Mouse (Mus musculus): Measurements from ENCODE around the gene Aldh3b1.

Aldh3b1 gene

GRCm38 (mm10) chr19:3912337-3913204 lies 17.0 kb downstream of the Aldh3b1 start, which contains the start of gene Ndufs8:
Gene Ndufs8 (minus strand): TSS chr19:3912774.
- in situ Hi-C loops (cut with MboI, MseI): loop anchor here (10.0 kb wide), 1 partner anchor 292 kb away; the partner anchor contains the start of gene Rad9a

DNA sequence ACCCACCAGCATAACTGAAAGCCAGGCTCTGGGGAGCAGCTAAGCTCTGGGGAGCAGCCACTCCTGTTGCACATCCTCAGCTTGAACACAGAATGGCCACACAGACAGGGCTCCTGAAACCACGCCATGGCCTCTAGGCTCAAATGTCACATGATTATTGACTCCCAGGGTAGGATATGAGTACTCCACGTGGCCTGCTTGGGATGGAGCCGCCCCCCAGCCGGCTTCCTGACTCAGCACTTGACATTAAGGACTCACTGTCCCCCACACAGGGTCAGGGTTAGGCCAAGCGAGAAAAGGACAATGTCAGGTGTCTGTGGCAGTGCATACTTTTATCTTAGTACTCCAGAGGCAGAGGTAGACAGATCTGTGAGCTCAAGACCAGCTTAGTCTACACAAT lies 19.4 kb downstream of the Aldh3b1 start:
- in situ Hi-C loops (cut with MboI, MseI): loop anchor here (10.0 kb wide), 1 partner anchor 295 kb away; the partner anchor contains the start of gene Rad9a

DNA sequence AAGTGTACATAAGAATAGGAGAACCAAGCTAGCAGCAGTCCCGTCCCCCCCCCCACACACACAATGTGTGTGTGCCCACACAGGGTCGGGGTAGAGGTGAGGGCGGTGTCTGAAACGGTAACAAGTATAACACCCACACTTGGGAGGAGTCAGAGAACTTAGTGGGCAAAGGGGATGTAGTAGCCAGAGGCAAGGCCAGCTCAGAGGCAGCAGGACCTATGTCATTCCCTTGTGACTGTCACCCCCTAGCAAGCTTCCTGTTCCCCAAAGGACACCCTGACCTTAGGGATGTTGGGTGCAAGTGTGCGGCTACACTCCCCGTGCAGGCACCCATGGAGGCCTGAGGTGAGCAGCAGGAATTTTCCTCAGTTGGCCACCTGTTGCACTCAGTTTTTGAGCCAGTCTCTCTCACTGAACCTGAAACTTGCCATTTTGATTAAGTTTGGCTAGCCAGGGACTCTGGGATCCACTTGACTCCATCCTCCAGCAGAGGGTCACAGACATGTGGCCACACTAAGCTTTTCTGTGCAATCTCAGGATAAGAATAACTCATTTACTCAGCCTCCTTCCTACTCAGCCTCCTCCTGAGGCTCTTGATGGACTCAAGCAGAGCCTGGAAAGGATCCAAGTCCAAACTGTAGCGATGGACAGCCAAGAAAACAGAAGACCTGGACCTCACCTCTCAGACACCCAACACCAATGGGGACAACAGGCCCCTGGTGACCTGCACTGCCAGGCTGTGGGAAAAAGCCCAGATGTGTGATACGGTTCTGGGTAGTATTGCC lies 21.5 kb downstream of the Aldh3b1 start:
- in situ Hi-C loops (cut with MboI, MseI): no loop called here

- in situ Hi-C loops (cut with MboI, MseI): no loop called here
Measured at GRCm38 (mm10) chr19:3906795-3907786, 22.5 kb downstream of the Aldh3b1 start, which contains the start of gene Tcirg1. Gene Tcirg1 (minus strand): TSS chr19:3907133.

DNA sequence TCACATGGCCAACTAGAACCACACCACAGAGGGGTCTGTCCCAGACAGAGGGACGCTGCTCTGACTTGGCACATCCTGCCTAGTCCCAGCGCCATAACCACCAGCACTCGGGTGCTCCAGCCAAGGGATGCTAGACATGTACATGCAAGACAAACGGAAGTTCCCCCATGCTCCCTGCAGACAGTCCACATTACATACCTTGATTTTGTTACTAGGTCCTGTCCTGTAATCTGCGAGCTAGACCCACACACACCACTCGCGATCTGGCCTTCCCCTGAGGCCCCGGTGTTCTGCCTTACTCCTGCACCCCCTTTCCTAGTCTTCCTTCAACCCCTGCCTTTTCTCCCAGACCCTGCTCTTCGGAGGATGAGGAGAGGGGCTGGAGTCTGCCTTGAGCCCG lies 23.3 kb downstream of the Aldh3b1 start:
- in situ Hi-C loops (cut with MboI, MseI): no loop called here

GRCm38 (mm10) chr19:3905261-3905969 lies 24.2 kb downstream of the Aldh3b1 start:
- in situ Hi-C loops (cut with MboI, MseI): no loop called here

GRCm38 (mm10) chr19:3904363-3904675 lies 25.3 kb downstream of the Aldh3b1 start:
- in situ Hi-C loops (cut with MboI, MseI): no loop called here

DNA sequence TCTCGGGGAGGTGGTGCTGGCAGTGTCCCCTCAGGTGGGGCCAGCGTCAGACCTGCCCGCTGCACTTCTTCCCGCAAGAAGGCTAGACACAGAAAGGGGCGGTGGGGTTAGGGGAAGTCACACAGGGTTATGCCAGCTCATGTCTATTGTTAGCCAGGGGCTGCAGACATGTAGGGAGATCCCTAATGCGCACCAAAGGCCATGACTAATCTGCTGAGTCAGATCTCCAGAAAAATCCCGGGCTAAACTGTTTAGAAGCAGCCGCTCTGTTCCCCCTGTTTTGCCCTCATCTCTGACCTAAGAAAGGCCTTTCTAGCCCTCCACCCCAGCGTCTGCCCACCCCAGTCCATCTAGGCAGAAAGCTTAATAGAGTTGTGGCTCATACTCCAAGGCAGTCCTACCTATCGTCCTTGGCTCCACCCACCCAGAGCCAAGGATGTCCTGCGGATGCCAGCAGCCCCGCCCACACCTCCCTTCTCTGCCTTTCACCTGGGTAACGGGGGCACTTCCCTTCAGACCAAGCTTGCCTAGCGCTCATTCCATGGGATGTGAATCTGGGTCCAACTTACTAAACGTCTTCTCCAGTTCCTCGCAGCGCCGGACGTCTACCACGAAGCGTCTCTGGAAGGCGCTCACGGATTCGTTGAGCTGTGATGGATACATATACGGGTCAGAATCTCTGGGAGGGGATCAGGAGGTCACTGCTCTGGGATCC lies 25.8 kb downstream of the Aldh3b1 start:
- in situ Hi-C loops (cut with MboI, MseI): no loop called here

DNA sequence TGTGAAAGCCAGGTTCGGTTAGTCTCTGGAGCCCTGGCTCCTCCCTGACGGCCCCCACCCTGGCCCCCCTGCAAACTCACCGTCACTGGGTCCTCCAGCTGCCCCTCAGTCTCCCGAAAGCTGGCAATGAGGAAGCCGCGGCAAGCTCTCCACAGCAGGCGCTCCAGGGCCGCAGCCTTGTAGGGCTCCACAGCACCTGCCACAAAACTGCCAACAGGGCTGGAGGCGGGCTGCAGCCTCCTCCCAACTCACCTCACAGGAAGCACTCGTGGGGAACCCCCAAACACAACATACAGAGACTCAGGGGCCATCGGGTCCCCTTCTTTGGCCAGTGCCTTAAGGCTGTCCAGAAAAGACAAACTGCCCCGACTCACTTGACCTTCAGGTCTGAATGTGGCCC lies 26.6 kb downstream of the Aldh3b1 start:
- in situ Hi-C loops (cut with MboI, MseI): no loop called here

GRCm38 (mm10) chr19:3899618-3900017 lies 30.0 kb downstream of the Aldh3b1 start:
- in situ Hi-C loops (cut with MboI, MseI): no loop called here

GRCm38 (mm10) chr19:3898952-3899351 lies 30.7 kb downstream of the Aldh3b1 start:
- in situ Hi-C loops (cut with MboI, MseI): no loop called here

DNA sequence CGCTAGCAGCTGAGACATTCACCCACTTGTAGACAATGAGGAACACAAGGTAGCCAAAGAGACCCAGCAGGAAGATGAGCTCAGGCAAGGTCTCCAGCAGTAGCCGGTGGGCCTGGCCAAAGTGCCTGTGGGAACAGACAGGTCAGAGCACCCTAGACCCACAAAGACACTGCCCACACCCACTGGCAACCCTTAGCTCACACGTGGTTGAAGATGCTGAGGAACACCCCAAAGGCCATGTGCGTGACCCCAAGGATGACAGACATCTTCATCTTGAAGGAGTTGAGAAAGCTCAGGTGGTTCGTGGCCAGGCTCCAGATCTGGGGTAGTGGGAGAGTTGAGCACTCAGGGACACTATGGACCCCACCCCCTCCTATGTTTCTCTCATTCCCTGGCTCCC lies 32.1 kb downstream of the Aldh3b1 start:
- in situ Hi-C loops (cut with MboI, MseI): no loop called here

GRCm38 (mm10) chr19:3896208-3896607 lies 33.4 kb downstream of the Aldh3b1 start:
- in situ Hi-C loops (cut with MboI, MseI): no loop called here

DNA sequence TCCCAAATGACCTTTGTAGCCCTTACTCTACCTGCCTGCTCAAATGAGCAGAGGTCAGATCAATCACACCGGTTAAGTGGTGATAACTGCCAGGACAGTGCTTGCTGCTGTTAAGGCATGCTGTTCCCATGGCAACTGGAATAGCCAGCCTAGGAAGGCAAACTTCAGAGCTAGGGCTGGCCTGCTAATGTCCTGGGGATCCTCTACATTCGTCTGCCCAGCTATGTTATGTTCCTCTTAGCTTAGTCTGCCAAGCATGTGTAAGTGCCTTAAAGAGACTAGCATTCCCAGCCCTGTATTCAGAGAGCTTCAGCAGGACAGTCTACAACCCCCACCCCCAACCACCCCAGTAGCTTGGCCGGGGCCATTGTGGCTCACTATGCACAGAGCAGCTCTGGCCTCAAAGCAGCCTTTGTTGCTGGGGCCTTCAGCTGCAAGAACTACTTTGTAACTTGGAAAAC lies 34.4 kb downstream of the Aldh3b1 start:
- in situ Hi-C loops (cut with MboI, MseI): no loop called here

DNA sequence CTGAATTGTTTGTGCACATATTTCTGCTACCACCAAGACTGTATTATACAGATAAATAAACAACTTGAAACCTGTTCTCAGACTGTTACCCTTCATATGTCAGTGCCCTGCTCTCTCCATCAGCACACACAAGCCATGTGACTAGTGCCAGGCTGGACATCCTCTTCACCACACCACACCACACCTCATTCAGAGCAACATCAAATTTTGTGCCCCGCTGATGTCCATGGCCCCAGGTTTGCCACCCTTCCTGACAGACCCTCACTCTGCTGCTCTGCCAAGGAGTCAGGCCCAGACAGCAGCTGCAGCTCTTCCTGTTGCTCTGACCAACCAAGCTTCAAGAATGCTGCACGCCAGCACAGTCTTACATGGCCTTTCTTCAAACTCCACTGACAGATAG lies 35.3 kb downstream of the Aldh3b1 start:
- in situ Hi-C loops (cut with MboI, MseI): no loop called here

- in situ Hi-C loops (cut with MboI, MseI): no loop called here
Measured at GRCm38 (mm10) chr19:3893545-3894116, 36.0 kb downstream of the Aldh3b1 start.

GRCm38 (mm10) chr19:3890181-3890580 lies 39.4 kb downstream of the Aldh3b1 start:
- in situ Hi-C loops (cut with MboI, MseI): no loop called here

GRCm38 (mm10) chr19:3889096-3889495 lies 40.5 kb downstream of the Aldh3b1 start:
- in situ Hi-C loops (cut with MboI, MseI): loop anchor here (5.0 kb wide), 1 partner anchor 97 kb away; no protein-coding TSS in a partner anchor

DNA sequence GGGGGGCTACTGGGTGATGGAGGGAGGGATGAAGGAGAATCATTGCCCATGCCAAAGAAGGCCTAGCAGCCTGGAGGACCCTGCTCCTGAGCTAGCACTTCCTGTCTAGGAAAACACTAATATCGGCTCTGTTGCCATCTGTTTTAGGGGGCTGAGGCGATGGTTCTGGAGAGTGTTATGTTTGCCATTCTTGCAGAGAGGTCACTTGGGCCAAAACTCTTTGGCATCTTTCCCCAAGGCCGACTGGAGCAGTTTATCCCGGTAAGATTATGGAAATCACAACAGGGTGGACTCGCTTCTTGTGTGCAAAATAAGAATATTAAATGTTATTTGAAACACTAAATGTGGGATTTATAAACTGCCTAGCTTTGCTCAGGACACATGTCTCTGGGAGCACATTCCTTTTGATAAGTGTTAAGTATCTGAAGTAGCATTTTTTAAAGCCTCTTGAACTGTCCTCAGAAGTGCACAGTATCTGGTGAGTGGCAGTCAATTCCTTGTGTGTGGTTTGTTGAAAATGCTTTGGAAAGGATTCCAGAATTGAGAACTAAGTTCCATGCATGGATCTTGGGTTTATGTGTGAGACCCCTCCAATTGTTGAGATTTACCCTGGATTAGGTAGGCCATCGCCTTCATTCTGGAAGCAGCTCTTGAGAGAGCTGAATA lies 45.1 kb downstream of the Aldh3b1 start:
- in situ Hi-C loops (cut with MboI, MseI): no loop called here

Measured in regulatory T cell (primary cell).